Mouse (Mus musculus): ENCODE measurements around the gene Dusp15. TPM values are rescaled to one million over a fixed set of nuclear protein-coding genes. Genes with fewer than 3 reads are reported as not detected.

The Dusp15 gene
- polyA plus RNA-seq, 1 experiment from 2014 or later = 0.14 TPM

- peak overlapping the region; percentile 17; the same call in 1 of the 2 replicates for H3K4me3 ChIP-seq (ENCODE audit: low read depth, low read length)
- H3K4me1 ChIP-seq (ENCODE audit: insufficient read depth) = 0 out of 2 replicates have a peak, but pooled peaks cover 5% of the 10 kb centered on the region
- DNase-seq (no peak), ATAC-seq (ENCODE audit: insufficient read depth) (no peak)
- no peak for TF ChIP-seq CTCF (IDR thresholded peaks at IDR 0.05; ENCODE audit: low read depth)
- peak overlapping the region; percentile 46; the same call in 1 of the 2 replicates for H3K27ac ChIP-seq (ENCODE audit: low read depth)
- H3K9me3 ChIP-seq (ENCODE audit: low read depth, low read length) = no peaks in the 10 kb centered on the region
- H3K9ac ChIP-seq = peak overlapping the region; percentile 34
- WGBS = 63% methylated on average over 12 of the region's 12 CpGs
- peak overlapping the region; percentile 40 for H3K4me2 ChIP-seq
- H3K36me3 ChIP-seq (ENCODE audit: insufficient read depth) = no peaks in the 10 kb centered on the region
- H3K27me3 ChIP-seq (ENCODE audit: insufficient read depth, low read length) = peaks cover 5% of the 10 kb centered on the region; the same call in 1 of the 2 replicates
These were observed 19.9 kb downstream of the Dusp15 start for GRCm38 (mm10) chr2:152931456-152932160.

GRCm38 (mm10) chr2:152930276-152930675 lies 21.2 kb downstream of the Dusp15 start:
- peak overlapping the region; percentile 18 for H3K4me2 ChIP-seq
- H3K27me3 ChIP-seq (ENCODE audit: insufficient read depth, low read length) = no peaks in the 10 kb centered on the region
- H3K9me3 ChIP-seq (ENCODE audit: low read depth, low read length) = no peaks in the 10 kb centered on the region
- no peak overlapping the region for H3K9ac ChIP-seq
- DNase-seq (peak; percentile 17), ATAC-seq (ENCODE audit: insufficient read depth) (no peak)
- no peak for TF ChIP-seq CTCF (IDR thresholded peaks at IDR 0.05; ENCODE audit: low read depth)
- H3K27ac ChIP-seq (ENCODE audit: low read depth) = peak overlapping the region; percentile 38; the same call in 1 of the 2 replicates
- no peaks in the 10 kb centered on the region for H3K36me3 ChIP-seq (ENCODE audit: insufficient read depth)
- H3K4me3 ChIP-seq (ENCODE audit: low read depth, low read length) = no peak overlapping the region
- 22% methylated on average over 2 of the region's 2 CpGs for WGBS
- peaks cover 13% of the 10 kb centered on the region; the same call in 1 of the 2 replicates for H3K4me1 ChIP-seq (ENCODE audit: insufficient read depth)

DNA sequence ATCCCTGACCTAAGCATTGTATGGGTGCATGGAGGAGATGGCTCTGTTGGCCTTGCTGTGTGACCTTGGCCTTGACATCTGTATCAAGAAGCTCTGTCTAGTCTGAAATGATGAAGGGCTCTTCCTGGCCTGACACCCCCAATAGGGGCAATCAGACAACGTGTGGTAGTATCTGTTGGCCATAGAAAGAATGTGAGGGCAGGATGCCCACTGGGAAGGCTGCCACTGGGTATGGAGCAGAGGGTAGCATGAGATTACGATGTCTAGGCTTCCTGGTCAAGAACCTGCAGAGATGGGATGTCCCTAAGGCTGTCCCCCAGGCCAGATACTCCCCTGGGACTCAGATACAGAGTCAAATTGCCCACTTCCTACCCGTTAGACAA lies 22.5 kb downstream of the Dusp15 start:
- Histone ChIP-seq H3K27ac (ENCODE audit: low read depth) (peak overlapping the region; percentile 70; the same call in 1 of the 2 replicates), H3K4me1 (ENCODE audit: insufficient read depth) (peaks cover 14% of the 10 kb centered on the region; the same call in 1 of the 2 replicates), H3K4me3 (ENCODE audit: low read depth, low read length) (no peak overlapping the region), H3K4me2 (no peak overlapping the region), H3K9me3 (ENCODE audit: low read depth, low read length) (no peaks in the 10 kb centered on the region), H3K9ac (no peak overlapping the region), H3K27me3 (ENCODE audit: insufficient read depth, low read length) (no peaks in the 10 kb centered on the region), H3K36me3 (ENCODE audit: insufficient read depth) (no peaks in the 10 kb centered on the region)
- ATAC-seq (ENCODE audit: insufficient read depth) (no peak), DNase-seq (no peak)
- TF ChIP-seq CTCF (IDR thresholded peaks at IDR 0.05; ENCODE audit: low read depth) = no peak
- 64% methylated on average over 3 of the region's 3 CpGs for WGBS

GRCm38 (mm10) chr2:152928219-152928987 lies 23.1 kb downstream of the Dusp15 start:
- TF ChIP-seq CTCF (IDR thresholded peaks at IDR 0.05; ENCODE audit: low read depth) = no peak
- H3K4me3 ChIP-seq (ENCODE audit: low read depth, low read length) = no peak overlapping the region
- peak overlapping the region; percentile 70; the same call in 1 of the 2 replicates for H3K27ac ChIP-seq (ENCODE audit: low read depth)
- H3K4me1 ChIP-seq (ENCODE audit: insufficient read depth) = peaks cover 14% of the 10 kb centered on the region; the same call in 1 of the 2 replicates
- H3K9me3 ChIP-seq (ENCODE audit: low read depth, low read length) = no peaks in the 10 kb centered on the region
- no peak overlapping the region for H3K9ac ChIP-seq
- H3K27me3 ChIP-seq (ENCODE audit: insufficient read depth, low read length) = no peaks in the 10 kb centered on the region
- ATAC-seq (ENCODE audit: insufficient read depth) = no peak
- no peak overlapping the region for H3K4me2 ChIP-seq
- H3K36me3 ChIP-seq (ENCODE audit: insufficient read depth) = no peaks in the 10 kb centered on the region
- peak; percentile 43 for DNase-seq
- 38% methylated on average over 14 of the region's 14 CpGs for WGBS

DNA sequence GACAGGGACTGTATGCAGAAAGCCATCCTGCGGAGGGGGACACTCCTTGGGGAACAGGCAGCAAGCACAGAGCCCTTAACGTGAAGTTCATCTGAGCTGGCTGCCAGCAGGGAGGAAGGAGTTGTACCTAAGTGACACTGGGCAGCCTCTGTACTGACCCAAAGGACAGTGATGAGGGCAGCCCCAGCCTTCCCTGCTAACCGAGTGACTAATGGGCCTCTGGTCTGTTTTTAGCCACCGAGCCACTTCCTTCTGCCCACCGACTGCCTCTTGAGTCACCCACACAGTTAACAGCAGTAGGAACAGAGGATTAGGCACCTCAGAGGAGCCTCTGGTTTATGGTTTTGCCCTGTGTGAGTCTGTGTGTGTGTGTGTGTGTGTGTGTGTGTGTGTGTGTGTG lies 24.1 kb downstream of the Dusp15 start:
- no peak overlapping the region for H3K9ac ChIP-seq
- no peak for DNase-seq
- no peak for TF ChIP-seq CTCF (IDR thresholded peaks at IDR 0.05; ENCODE audit: low read depth)
- peak overlapping the region; percentile 70; the same call in 1 of the 2 replicates for H3K27ac ChIP-seq (ENCODE audit: low read depth)
- no peaks in the 10 kb centered on the region for H3K27me3 ChIP-seq (ENCODE audit: insufficient read depth, low read length)
- ATAC-seq (ENCODE audit: insufficient read depth) = no peak
- 57% methylated on average over 5 of the region's 5 CpGs for WGBS
- H3K36me3 ChIP-seq (ENCODE audit: insufficient read depth) = no peaks in the 10 kb centered on the region
- H3K4me1 ChIP-seq (ENCODE audit: insufficient read depth) = peaks cover 14% of the 10 kb centered on the region; the same call in 1 of the 2 replicates
- H3K9me3 ChIP-seq (ENCODE audit: low read depth, low read length) = no peaks in the 10 kb centered on the region
- no peak overlapping the region for H3K4me3 ChIP-seq (ENCODE audit: low read depth, low read length)
- no peak overlapping the region for H3K4me2 ChIP-seq

- ATAC-seq (ENCODE audit: insufficient read depth) (no peak), DNase-seq (no peak)
- Histone ChIP-seq H3K9ac (no peak overlapping the region), H3K27me3 (ENCODE audit: insufficient read depth, low read length) (no peaks in the 10 kb centered on the region), H3K4me3 (ENCODE audit: low read depth, low read length) (no peak overlapping the region), H3K4me2 (no peak overlapping the region), H3K9me3 (ENCODE audit: low read depth, low read length) (no peaks in the 10 kb centered on the region), H3K4me1 (ENCODE audit: insufficient read depth) (peaks cover 14% of the 10 kb centered on the region; the same call in 1 of the 2 replicates), H3K36me3 (ENCODE audit: insufficient read depth) (no peaks in the 10 kb centered on the region), H3K27ac (ENCODE audit: low read depth) (peak overlapping the region; percentile 33; the same call in 1 of the 2 replicates)
- no peak for TF ChIP-seq CTCF (IDR thresholded peaks at IDR 0.05; ENCODE audit: low read depth)
- WGBS = 73% methylated on average over 9 of the region's 9 CpGs
These were observed 24.6 kb downstream of the Dusp15 start for GRCm38 (mm10) chr2:152926896-152927295.

Data from lung, embryonic 14.5 days (tissue).